Mouse (Mus musculus) kidney, adult 2 months (tissue): ENCODE results near the gene Trp53.

ENCODE experiments used
- CTCF ChIP-seq: fragments of 200-500 bp; conservative IDR thresholded peaks from 2 replicates; pipeline ENCODE4 v1.5.1; 2011; ENCODE audit warnings: low read depth, mild to moderate bottlenecking, control low read depth, low read length, moderate library complexity, mixed read lengths; ENCODE audit not compliant: insufficient read depth, insufficient read length
- POLR2A ChIP-seq: fragments of 200-500 bp; IDR thresholded peaks from one replicate; pipeline ENCODE4 v1.6.1; 2011; ENCODE audit warnings: low read depth, low read length, control low read depth

GRCm38 (mm10) chr11:69591899-69592637 lies 11.9 kb downstream of the Trp53 start:
- TF ChIP-seq CTCF (no peak), POLR2A (no peak)
